Mouse (Mus musculus) cerebellum, adult 9-10 months (tissue): ENCODE measurements around the gene Smc2.
"Not testable (repeated sequence)": the region's sequence is repeated elsewhere in the genome, so short reads cannot be mapped to it uniquely, and the experiment has no call there.

Source experiments
- DNase-seq: peaks from one replicate; pipeline ENCODE4 v3.0.0; 2022

Smc2 gene

DNA sequence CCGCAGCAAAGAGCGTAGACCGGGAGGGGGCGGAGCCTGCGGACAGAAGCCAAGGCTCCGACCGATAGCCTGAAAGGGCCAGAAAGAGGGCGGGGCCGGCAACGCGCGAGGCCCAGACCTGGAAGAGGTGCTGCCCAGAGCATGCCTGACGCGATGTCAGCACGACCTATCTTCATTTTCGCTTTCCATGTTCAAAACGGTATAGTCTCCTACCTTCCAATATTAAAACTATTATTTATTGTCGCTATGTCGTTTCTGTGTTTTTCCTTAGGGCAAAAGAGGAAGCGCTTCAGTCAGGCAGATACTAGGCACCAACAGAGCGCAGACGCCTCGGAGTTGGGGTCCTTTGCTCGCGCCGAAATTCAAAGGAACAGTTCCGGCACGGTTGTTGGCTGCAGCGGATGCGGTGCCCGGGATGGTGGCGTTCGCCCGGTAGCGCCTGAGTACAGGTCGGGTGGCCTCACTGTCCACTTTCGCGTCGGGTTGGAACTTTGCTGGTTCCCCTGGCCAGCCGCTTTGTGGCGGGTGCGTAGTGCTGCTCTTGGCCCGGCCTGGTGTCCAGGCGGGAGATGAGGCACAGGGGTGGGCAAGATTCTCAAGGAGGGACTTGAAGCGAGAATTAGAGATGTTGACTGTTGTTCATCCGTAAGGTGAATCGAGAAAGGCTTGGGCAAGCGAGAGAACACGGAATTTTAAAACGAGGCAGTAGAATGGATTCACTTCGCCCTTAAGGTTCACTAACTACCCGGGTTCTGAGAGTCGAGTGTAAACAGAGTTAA is at the start of gene Smc2:
Gene Smc2, plus strand, starts transcription at position 358 of the 779 bp plus-strand sequence.
- peak; percentile 95 for DNase-seq

DNA sequence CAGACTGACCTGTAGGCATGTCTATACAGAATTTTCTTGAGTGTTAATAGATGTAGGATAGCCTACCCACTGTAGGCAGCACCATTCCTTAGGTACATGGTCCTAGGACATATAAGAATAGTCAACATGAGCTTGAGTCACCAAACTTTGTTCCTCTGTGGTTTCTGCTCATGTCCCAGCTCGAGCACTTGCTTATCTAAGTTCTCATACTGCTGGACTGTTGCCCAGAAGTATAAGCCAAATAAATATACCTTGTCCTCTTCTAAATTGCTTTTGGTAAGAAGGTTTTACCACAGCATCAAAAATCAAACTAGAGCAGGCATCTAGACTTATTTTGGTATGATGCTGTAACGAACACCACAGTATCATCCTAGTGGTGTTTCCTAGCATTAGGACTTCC is 27.5 kb upstream of the Smc2 start:
- no peak for DNase-seq

DNA sequence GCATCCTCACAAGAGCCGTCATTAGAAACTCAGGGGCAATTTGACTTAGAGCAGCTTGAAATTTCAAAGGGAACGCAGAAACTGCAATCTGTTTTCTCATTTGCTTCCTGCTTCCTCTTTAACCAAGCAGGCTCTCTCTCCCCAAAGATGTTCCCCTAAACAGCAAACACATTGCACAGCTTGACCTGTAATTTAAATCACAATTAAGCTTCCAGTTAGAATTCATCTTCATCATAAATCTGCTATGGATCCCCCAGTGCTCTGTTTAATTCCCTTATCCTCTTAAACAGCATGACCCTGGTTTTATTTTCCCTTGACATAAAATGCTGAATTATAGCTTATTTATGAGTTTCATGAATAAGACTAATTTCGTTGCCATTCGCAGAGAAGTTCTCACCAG is 15.4 kb upstream of the Smc2 start:
- no peak for DNase-seq

DNA sequence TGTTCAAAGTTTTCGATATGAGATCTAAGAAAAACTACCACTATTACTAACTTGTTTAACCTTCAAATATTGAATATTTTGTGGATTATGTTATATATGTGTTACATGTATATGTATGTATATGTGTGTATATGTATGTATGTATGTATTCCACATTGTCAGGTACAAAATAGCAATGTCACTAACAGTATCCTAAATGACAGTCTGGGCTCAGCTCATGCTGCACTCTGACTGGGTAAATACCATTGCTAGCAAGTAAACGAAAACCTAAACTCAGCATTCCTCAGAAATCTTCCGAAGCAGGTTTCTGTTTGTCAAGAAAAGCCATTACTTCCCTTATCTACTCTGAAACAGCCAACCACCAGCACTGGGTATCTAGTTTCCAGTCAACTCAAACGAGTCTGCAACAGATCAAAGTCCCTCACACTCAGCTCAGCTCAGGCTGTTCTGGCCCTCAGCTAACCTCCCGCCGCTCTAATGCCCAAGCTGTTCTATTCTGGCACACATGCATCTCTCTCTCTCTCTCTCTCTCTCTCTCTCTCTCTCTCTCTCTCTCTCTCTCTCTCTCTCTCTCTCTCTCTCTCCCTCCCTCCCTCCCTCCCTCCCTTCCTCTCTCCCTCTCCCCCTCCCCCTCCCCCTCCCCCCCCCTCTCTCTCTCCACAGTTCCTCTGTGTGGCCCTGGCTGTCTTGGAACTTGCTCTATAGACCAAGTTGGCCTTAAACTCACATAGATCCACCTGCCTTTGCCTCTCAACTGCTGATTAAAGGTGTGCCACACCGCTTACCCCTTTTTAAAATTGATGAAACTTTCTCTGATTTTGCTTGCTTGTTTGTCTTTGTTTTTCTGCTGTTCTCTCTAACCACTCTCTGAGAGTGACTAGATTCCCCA is 9.5 kb upstream of the Smc2 start:
- DNase-seq: no peak

DNA sequence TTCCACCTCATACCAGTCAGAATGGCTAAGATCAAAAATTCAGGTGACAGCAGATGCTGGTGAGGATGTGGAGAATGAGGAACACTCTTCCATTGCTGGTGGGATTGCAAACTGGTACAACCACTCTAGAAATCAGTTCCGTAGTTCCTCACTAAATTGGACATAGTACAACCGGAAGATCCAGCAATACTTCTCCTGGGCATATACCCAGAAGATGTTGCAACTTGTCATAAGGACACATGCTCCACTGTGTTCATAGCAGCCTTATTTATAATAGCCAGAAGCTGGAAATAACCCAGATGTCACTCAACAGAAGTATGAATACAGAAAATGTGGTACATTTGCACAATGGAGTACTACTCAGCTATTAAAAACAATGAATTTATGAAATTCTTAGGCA is 3.5 kb upstream of the Smc2 start:
- not testable (repeated sequence) for DNase-seq

DNA sequence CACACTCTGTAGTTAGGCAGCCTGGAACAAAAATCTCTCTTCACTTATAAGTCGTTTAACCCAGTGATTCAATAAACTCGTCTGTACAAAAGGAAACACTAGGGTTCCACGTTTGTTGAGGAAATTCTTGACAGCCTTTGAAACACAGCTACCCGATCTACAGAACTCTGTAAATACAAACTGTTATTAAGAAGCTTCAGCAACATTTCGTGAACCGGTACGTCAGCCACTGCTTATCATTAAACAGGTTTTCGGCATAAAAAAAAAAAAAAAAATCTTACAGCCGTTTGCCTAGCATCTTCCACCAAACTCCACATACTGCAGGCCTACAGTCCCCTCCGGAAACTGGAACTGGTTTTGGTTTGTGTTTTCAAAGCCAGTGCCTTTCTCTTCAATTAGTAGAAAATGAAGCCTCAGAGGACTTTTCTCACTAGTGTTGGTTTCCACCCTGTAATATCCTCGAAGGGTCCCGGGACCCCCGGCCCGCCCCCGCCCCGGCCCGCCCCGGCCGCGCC is 615 bp upstream of the Smc2 start:
- DNase-seq: no peak

DNA sequence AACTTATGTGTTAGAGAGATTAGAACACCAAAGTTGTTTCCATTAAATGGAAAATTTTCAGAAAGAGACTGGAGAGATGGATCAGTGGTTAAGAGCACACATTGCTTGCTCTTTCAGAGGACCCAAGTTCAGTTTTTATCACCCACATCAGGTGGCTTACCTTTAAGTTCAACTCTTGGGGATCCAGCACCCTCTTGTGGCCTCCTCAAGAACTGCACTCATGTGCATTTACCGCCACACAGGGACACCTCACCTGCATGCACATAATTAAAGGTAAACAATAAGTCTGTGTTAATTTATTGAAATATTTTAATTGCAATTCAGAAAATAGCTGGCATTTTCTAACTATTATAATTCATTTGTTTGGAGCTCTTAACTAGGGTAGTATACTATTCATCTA is 20.7 kb downstream of the Smc2 start:
- no peak for DNase-seq

DNA sequence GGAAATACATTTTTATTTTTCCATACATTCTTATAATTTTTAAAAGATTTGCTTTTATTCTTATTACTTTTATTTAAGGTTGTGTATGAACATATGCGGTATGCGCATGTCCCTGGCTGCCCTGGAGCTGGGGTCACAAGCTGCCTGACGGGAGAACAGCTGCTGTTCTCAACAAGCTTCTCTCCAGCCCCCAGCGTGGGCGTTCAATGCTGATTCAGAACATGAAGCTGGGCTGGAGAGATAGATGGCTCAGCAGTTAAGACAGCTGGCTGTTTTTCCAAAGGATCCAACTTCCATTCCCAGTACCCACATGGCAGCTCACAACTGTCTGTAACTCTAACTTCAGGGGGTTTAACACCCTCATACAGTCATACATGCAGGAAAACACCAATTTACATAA is 22.3 kb downstream of the Smc2 start:
- no peak for DNase-seq

DNA sequence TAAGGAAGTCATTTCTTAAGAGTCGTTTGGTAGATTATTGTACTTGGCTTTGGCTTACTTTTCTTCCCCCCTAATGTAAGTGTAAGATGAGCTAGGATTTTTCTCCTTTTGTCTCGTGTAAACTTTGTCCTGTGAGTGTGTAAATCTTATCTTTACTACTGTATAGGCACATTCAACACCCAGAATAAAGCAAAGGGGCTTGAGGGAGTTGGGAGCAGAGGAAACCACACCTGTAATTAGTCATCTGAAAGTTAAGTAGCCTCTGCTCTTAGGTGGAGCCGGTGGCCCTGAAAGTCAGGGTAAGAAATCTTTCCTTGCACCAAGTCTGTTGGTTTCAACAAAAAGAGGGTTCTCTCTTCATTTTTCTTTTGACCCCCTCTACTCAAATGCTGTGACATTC is 34.4 kb downstream of the Smc2 start:
- DNase-seq: no peak

DNA sequence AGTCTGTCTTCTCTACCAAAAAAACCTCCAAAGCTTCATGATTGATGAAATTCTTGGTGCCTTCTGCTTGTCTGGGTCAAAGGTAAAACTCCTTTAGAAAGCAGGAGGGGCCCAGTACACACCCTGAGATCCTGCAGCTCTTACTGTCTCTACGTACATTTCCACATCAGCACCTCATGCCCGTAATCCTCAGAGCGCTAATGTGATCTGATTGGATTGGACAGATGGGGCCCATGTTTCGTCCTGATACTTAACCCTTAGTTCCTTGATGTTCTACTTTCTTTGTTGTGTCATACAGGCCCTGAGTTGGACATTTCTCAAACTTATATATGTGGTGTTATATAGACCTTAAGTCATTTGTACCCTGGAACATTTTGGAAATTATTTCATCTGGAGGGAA is 48.4 kb downstream of the Smc2 start:
- DNase-seq: no peak

DNA sequence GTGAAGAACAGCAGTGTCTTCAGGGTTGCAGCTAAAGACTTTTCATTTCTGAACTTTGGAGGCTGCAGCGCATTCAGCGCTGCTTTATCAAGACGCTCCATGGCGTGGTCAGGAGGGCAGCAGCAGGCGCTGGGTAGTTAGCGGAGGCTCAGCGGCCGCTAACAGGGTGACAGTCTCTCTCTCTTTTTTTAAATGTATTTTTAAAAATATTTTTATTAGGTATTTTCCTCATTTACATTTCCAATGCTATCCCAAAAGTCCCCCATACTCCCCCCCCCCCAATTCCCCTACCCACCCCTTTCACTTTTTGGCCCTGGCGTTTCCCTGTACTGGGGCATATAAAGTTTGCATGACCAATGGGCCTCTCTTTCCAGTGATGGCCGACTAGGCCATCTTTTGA is 58.1 kb downstream of the Smc2 start, which contains the start of gene Vma21-ps:
Gene Vma21-ps, minus strand, starts transcription at position 101 of the 400 bp plus-strand sequence.
- DNase-seq: not testable (repeated sequence)

DNA sequence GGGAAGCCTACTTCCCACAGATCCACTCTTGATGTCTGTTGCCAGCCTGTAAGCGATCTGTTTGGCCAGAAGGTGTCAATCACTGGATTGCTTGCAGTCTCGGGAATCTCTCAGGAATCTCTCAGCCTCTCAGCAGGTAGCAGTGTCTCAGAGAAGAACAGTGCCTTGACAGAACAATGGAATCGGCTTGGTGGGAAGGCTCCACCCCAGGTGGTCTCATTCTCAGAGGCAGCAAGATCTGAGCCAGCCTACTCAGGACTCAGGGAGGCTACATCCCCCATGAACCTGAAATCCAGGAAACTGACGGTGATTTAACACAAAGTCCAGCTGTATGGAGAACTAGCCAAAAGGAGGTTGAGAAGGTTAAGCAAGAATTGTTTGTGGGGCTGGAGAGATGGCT is 78.5 kb downstream of the Smc2 start:
- DNase-seq: no peak

DNA sequence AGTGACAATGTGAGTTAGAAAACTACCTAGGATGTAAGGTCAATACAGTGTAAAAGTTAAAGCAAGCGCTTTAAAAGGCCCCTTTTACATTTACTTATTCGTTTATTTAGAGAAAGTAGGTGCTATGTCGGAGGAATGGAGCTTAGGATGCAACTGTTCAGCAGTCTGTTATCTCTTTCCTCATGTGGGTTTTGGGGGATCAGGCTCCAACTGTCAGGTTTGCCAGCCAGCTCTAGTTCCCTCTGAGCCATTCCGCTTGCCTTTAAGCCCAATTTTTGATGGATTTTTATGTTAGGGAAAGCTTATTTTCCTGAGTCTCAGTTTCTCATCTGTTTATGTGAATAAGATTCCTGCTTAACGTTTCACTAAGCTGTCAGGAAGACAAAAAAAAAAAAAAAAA is 80.3 kb downstream of the Smc2 start:
- no peak for DNase-seq

DNA sequence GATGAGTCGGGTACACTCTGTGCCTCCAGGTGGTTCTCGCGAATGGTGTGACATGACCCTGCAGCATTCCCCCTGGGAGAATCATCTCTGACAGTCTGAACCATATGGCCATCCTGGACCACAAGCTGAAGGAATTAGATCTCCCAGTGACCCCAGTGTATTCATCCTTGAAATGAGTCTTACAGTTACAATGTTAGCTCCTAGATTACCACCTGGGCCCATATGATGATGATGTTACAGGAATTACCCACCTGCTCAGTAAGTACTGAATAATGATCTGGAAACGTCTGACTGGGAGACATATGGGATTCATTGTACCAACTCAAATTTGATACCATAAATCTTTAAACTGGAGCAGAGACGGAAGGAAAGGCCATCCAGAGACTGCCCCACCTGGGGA is 87.4 kb downstream of the Smc2 start:
- DNase-seq: no peak

DNA sequence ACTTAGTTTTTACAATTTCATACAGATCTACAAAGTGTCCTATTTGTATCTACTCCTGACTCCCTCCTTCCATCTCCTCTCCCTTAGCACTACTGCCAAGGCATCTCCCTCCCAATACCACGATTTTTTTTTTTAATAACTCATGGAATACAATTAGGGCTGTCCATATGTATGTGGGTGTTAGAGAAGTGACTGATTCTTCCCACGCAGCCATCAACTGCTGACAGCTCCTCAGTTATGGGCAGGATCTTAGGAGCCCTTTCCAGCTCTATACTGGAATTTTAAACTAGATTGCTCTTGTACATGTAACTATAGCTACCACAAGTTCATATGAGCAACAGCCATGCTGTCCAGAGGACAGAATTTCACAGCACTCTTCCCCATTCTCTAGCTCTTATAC is 91.6 kb downstream of the Smc2 start:
- no peak for DNase-seq
